Mouse (Mus musculus) heart, adult 9 months (tissue): ENCODE results near the gene Fam104a.

Source experiments
- DNase-seq, 2 experiments: peaks; one replicate each; pipeline ENCODE4 v3.0.0; 2022; ENCODE audit warnings: low spot score in 2 of 2

Gene Fam104a

DNA sequence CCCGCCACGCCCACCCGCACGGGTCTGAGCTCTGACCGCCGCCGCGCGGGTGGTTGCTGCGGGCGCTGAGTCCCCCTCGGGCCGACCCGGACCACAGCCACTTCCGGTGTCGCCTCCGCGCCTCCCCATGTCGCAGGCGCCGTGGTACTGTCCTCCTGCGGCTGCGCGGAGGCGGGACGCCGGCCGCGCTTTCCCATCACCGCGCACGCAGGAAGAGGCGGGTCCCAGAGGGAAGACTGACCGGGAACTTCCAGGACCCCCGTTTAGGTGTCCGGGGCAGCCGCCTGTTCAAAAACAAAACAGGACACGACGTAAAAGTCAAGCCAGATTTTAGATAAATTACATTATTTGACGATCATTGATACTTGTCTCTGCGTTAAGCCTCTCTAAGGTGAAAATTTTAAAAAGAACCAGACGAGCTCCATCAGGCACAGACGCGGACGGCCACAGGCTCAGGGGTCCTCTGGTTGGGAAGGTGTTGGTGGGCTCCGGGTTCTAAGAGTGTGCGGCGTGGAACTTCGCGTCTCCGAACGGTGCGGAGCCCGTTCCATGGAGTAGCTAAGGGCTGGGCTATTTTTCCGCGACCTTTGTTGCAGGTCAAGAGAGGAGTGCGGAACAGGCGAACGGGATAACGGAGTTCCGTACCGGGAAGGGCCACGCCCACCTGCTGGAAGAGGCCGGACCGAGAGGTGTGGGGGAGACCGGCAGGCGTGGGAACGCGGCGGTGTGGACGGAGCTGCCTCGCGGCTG lies at the start of gene Fam104a, which contains the start of gene D11Wsu47e:
TSS of gene Fam104a (minus strand) at position 199 of the 750 bp plus-strand sequence.
TSS of gene D11Wsu47e (plus strand) at position 456 of the 750 bp plus-strand sequence.
- DNase-seq, result peak; percentile 96 to 97

DNA sequence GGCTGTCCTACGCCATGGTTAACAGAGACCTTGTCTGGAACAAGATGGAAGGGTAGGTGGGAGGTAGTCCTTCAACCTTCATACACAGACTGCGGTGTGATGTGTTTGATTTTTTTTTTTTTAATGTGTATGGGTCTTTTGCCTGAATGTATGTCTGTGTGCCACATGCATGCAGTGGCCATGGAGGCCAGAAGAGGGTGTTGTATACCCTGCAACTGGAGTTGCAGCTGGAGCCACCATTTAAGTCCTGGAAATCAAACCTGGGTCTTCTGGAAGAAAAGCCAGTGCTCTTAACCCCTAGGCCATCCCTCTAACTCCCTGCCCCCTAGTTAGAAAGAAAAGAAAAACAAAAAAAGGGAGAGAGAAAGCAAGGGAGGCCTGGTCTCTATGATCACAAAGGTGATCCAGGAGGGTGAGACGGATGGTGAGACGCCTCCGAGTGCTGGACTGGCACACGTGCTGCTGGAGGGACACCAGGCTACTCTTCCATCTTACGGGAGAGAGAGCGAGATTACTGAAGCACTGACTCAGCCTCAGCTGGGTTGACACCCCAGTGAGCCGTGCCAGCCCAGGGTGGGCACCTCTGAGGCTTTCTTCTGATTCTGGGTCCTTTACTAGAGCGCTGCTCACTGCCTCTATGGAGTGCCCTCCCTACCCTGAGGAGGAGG lies 48.1 kb upstream of the Fam104a start:
- no peak for DNase-seq

DNA sequence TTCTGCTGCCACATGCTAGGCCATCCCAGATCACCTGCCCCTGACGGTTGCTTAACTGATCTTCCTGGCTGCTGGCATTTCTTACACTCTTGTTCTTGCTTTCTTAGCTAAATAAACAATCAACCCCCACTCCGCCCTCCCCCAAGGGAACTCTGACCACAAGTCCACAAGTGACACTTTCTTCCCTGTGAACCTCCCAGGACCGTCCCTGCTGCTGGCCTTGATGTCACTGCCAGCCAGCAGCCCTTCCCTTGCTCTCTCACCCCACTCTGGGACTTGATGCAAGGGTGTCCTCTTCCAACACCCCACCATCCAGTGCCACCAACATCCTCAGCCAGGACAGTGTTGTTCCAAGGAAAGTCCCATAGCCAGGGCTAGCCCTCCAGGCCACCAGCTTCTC lies 46.9 kb upstream of the Fam104a start:
- DNase-seq, result no peak

DNA sequence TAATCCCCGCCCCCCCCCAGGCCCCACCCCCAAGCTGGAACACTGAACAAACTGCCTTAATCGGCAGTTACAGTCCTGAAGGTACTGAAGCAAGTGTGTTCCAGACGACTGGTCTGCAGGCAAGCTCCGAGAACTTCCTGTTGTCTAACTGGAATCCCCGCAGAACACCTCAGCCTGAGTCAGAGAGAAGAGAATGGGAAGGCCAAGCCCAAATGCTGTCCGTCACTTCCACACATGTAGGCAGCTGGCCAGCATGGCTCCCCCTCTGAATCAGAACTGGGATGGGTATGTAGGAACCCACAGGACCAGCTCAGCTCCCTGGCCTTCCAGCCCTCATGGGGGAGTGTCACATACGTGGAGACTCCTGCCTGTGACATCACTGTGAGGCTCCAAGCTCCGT lies 46.0 kb upstream of the Fam104a start:
- no peak for DNase-seq

DNA sequence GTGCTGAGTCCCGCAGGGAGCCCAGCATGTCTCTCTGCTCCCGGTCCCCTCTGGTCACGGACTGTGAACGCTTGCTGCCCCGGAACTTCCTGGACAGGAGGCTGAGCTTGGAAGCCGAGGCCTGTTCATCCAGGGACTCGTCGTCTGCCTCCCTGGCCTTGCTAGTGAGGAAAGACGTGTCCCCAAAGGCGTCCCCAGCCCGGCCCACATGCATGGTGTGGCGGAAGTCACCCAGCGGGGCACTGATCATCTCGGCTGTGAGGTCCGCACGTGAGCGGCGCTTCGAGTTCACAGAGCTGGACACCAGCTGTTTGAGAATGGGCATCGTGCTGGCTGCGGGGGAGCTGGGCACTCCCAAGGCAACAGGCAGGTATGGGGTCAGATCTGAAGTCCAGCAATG lies 45.3 kb upstream of the Fam104a start:
- DNase-seq, result no peak

DNA sequence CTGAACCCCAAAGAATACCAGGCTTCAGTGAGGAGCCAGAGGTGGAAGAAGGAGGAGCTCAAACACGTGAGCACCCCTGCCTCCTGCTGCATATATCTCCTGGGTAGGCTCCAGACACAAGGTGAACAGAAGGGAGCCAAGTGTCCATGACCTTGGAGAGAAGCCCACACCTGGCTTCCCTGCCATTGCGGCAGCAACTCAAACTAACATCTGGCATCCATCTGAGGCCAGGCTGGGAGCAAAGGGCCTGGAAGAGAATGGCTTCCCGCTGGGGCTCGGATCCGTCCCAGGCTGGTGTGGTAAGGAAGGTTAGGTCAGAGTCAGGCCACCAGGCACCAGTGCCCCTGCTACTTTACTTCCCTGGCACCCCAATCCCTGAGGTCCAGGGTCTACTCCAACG lies 44.0 kb upstream of the Fam104a start:
- no peak for DNase-seq

DNA sequence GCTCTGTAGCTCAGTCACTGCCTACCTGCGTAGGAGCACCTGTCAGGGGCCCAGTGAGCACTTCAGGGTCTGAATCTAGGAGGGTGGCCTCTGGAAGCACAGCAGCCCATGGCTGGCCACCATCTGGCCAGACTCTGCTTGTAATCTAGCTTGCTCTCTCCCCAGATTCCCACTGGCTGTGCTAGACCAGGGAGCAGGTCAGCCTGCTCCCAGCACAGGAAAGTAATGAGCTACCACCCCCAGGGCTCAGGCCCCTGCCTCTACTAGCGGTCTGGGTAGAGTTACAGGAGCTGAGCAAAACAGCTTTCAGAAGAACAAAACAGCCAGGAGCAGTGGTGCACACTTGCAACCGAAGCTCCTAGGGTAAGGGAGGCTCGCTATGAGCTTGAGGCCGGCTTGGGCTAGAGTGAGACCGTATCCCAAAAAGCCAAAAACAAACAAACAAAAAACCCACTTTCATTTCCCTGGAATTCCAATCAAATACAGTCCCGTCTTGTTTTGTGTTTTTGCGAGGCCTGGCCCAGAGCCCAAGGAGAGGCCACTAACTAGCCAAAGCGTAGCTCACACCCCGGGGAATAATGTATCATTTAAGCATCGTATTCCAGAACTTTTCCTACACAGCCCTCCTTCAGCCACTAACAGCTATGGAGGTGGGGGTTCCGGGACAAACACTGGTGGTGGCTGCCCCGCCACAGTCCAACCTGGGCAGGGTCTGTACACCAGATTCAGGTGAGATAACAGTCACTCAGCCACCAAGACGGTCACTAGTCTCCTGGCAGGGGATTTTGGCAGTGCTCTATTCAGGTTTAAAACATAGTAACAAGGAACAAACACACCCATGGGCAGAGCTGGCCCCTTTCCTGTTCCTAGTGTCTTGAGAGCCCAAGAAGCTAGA lies 43.3 kb upstream of the Fam104a start:
- DNase-seq, result no peak

DNA sequence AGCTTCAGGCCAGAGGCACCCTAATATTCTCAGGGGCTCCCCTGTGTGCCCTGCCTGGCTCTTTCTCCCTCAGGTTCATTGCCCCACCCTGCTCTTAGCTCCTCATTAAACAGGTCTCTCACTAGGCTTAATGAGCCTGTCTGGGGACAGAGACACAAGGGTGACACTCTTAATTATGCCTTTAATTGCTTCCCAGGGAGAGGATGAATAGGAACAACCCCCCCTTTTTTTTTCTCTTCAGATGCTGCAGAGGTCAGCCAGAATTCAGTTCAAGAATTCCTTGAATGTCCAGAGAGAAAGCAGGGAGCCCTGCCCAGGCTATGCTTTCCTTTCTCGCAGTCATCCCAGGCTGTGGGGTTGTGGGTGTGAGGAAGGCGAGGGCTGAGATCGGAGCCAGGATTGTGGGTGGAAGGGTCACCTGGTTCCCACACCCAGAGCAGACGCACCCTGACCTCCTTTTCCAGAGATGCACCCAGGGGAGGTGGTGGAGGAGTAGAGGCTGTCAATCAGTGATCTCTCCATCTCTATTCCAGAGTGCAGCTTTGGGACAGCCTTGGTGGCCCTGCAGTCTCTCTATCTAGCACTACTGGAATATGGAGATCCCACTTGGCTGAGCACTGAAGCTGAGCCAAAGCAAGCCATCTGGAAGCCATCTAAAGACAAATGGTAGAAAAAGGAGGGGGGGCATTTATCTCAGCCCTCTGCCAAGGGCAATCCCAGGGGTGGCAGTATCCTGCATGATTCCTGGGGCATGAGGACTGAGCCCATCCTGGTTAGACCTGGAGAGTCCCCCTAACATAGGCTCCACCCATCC lies 41.5 kb upstream of the Fam104a start:
- peak; percentile 60 to 74 for DNase-seq

DNA sequence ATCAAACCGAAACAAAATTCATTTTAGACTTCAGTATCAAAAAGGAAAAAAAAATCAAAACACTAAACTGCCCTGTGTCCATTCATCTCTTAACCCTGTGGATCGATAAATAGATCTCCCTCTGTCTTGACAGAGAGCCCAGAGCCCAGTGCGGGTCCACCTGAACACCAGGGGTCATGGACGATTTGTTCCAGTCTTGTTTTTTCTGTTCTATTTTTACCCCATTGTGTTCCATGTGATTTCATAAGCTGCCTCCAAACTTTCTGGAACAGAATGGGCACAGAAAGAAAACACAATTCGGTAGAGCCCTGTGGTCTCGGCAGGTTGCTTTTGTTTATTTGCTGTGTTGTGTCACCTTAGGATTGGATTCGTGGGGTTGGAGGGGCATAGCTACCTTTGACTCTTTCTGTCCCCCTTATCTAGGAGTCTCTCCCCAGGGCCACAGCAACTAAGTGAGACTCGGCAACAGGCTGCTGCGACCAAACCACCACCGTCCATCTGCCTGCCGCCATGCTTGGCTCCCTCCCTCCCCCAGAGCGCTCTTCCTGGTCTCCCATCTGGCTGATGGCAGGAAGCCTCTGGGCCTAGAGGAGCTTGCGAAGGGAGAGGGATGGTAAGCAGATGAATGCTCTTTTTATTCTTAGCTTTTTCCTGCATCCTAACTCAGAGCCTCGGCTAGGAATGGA lies 38.6 kb upstream of the Fam104a start:
- DNase-seq, result no peak

DNA sequence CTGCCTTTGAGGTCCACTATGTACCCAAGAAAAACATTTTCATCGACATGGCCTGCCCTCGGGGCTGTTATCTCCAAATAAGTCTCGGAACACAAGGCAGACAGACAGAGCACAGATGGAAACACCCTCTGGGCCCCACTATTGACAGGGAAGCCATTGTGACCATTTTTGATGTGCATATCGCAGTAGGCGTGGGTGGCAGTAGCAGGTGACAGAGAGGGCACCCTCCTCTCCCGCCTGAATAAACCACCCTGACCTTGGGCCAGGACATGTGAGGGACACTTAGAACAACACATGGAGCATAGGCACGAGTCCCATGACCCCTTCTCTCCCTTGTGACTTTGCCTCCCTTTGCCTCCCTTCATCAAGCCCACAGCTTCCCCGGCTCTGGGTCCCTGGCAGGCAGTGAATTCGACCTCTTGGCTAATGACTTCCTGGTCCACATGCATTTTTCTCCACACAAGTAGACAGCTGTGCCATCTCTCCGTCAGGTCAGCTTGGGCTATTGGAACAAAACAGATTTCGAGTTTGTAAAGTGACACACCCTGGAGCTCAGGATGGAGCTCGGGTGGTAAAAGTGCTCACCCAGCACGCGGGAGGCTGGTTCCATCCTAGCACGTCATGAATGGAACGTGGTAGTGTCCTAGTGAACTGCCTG lies 33.9 kb upstream of the Fam104a start:
- no peak for DNase-seq

DNA sequence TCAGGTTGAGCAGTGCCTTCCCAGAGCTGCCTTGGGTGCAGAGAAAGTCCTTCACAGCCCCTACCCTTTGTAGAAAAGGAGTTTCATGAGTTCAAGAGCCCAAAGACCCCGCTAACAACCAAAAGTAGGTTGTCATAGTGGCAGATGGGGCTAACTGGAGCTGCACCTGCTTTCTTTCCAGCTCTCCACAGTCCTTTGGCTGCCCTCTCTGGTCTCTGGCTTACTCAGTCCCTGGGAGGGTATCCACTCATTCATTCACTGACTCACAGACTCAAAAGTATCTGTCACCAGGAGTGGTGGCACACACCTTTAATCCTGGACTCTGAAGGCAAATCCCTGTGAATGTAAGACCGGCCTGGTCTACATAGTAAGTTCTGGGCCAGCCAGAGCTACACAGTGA lies 32.2 kb upstream of the Fam104a start:
- DNase-seq, result no peak

DNA sequence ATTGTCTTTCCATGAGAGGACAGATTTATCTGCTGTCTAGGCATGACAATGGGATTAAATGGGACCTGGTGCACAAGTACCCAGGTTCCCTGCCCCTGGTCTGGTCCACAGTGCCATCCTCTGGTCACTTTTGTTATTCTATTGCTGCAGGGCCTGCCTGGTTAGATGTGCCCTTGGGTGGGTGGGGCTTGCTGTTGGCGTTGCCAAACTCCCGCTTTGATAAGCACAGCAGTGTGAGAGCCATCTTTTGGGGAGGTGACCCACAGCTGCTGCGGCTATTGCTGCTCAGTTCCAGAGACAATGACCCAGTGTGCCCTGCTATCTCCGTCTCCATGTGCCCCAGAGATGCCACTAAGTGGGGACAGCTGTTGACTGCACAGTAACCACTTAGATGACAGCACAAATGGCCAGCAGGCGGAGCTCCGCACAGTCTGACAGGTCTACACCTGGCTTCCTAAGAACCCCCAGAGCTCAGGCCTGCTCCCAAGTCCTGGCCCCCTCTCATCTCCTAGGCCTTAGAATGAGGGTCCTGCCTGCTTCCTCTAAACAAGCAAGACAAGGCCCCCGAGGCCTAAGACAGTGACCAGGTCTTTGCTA lies 31.2 kb upstream of the Fam104a start:
- no peak for DNase-seq

DNA sequence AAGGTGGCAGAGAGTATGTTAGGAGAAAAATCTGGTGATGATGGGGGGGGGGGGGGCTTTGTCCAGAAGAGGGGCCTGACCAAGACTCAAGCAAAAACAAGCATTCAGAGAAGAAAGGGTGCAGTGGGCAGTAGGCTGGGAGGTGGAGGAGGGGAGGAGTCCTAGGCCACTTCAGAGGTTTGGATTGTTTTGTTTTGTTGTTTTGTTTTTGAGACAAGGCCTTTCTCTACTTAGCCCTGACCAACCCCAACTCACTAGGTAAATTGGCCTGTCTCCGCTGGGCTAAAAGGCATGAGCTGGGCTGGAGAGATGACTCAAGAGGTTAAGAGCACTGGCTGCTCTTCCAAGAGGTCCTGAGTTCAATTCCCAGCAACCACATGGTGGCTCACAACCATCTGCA lies 27.1 kb upstream of the Fam104a start:
- no peak for DNase-seq

DNA sequence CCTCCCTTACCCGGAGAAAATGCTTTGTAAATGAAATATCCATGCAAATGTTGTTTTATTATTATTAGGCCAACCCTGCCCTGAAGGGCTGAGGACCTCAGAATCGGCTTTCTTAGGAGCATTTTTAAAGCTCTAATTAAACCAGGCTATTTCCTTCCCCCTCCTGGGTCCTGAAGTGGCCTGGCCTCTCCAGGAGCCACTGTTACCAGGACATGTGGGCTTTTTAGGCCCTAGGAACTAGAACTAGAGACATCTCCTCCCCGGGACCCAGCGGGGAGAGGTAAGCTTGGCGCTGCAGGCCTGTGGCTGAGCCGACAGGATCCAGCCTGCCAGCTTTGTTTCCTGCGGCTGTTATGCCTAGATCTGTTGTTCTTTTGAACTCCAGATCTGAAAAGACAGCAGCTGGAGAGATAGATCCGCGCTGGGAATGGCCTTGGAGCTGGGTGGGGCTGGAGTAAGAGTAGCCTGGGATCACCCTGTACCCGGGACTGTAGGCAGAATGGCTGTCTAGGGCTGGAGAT lies 26.4 kb upstream of the Fam104a start:
- no peak for DNase-seq

DNA sequence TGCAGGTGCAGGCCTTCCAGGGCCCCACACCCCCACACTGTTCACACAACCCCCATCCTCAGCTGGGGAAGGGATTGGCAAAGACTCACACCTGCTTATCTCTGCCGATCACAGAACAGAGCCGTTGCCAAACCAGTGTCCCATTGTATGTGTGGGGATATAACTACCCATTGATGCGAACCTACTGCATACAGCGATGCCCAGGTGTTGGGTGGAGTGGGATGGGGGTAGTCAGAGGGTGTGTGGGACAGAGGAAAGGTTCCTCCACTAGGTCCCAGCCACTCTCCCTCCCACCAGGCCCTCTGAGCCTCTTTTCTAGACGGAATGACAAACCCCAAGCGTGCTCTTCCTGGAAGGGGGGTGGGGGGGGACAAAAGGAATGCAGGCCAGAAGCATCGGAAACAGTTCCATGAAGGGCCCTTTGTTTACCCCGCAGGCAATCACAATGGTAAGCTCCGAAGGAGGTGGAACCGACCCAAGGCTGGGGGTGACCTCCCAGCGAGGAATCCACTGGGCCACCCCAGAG lies 25.8 kb upstream of the Fam104a start, which contains the start of gene Cpsf4l:
TSS of gene Cpsf4l (minus strand) at position 287 of the 526 bp plus-strand sequence.
- DNase-seq, result no peak

DNA sequence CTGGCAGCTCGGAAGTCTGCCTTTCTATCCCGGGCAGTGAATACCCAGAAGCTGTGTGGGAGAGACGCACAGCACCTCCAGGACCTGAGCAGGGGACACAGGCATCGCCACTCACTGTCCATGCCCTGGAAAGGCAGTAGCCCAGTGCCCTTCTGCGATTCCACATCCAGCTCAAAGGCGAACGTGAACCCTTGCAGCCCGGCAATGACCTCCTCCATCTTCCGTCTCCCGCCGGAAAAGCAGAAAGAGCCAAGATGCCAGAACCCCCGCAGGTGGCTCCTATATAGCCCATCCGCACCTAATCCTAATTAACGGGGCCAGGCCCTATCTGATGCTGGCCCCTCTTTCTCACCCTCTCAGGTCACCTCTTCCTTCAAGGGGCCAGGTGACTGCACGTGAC lies 25.3 kb upstream of the Fam104a start:
- no peak for DNase-seq

DNA sequence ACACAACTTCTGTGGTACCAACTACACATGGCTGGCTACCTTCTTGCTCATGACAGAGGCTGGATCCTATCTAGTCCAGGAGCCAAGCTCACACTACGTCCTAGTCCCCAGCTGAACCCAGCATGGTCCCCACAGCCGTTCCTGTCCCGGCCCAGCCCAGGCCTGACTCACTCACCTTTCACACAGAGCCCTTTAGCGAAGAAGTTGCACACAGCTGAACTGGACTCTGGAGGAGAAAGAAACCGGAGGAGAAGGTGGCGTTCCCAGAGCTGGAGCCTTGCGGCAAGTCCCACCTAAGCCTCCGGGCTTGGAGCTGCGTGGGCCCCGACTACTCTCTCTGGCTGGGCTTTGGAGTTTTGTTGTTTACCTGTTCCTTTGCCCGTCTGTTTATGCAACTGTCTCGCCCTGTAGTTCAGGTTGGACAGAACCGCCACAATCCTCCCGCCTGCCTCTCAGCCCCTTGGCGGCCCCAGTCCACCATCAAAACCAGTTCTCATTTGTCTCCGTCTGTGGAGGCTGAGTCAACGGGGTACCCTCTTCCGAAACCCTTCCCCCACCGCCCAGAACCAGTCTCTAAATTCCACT lies 24.8 kb upstream of the Fam104a start:
- no peak for DNase-seq

DNA sequence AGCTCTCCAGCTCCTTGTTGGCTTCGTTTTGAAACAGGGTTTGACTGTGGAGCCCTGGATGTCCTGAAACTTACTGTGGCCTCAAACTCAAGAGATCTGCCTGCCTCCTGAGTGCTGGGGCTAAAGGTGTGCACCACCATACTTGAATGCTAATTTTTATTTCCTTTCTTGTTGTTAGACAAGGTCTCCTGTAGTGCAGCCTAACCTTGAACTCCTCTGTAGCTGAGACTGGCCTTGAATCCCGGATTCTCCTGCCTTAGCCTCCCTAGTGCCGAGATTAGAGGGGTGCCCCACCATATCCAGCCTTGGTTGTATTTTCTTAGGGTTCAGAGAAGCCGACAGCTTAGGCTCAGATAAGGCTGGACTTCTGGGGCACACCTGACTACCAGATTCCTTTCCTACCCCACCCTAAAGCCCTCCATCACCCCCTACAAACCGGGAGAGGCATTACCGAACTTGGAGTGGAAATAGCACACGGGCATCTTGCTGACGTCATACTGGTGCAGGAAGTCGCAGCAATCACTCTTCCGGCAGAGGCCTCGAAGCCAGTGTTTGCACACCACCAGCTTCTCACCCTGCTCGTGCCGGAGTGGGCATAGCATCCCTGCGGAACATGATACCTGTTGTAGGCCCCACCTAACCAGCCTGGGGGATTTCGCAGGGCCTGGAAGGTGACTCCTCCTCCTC lies 22.2 kb upstream of the Fam104a start:
- no peak for DNase-seq
